Mouse (Mus musculus): Measurements from ENCODE around the gene Morn1. TPM values are rescaled to one million over a fixed set of nuclear protein-coding genes. Genes with fewer than 3 reads are reported as not detected.

Gene Morn1
- 9.6 and 11.2 TPM in 2 replicates for polyA plus RNA-seq (2012; rRNA removed)

DNA sequence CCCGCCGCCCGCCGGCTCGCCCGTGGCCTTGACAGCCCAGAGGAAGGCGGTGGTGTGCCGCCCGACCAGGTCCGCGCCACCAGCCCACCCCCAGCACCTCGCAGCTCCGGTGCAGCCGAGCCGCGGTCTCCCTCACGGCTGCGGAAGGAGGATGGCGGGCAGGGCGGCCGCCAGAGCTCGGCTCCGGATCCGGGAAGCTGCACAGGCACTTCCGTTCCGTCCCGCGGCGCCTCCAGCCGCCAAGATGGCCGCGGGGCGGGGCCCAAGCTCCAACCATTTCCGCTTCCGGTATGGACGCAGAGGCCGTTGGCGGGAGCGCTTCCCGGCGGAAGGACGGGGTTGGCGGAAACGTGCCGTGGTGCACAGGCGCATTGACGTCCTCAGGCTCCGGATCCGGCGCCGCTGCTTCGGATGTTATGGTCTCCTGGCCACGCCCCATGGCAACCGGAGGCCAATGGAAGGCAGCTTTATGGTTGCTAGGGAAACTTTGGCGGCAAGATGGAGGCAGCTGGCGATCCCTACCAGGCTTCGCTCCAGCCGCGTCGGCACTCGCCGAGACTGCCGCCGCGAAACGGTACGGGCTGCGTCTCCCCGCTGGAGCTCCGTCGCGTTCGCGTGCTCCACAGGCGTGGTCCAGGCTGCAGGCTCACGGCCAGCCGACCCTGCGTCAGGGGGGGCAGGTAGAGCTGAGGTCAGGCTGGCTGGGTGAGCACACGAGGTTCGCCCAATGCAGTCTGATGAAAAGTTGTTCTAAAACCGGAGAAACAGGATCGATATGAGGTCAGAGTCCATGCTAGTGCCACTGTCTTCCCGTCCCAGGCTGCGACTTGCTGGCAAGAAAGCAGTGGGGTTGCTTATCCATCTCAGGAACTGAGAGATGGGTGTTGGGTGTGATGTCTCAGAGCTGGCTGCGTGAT, at the start of gene Morn1, which contains the start of gene Rer1:
Gene Morn1, plus strand, starts transcription at position 470 of the 917 bp plus-strand sequence.
Gene Rer1, minus strand, starts transcription at position 275 of the 917 bp plus-strand sequence.

DNA sequence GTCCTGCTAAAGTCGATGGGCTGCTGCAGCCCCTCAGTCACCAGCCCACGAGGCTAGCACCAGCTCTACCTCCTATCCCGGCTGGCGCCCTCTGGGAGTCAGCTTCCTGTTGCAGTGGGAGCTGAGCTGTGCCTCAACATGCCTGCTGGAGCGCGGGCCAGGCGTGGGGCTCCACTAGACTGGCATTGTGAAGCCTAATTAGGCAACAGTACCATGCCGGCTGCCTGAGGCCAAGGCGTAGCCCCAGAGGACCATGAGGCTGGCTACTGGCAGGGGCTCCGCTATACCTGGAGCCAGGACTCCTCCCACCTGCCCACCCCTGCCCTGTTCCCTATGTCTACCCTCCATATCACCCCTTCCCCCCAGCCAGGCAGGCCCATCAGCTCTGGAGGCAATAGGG, 29.7 kb upstream of the Morn1 start, which contains the start of gene Plch2:
Gene Plch2, minus strand, starts transcription at position 61 of the 400 bp plus-strand sequence.

DNA sequence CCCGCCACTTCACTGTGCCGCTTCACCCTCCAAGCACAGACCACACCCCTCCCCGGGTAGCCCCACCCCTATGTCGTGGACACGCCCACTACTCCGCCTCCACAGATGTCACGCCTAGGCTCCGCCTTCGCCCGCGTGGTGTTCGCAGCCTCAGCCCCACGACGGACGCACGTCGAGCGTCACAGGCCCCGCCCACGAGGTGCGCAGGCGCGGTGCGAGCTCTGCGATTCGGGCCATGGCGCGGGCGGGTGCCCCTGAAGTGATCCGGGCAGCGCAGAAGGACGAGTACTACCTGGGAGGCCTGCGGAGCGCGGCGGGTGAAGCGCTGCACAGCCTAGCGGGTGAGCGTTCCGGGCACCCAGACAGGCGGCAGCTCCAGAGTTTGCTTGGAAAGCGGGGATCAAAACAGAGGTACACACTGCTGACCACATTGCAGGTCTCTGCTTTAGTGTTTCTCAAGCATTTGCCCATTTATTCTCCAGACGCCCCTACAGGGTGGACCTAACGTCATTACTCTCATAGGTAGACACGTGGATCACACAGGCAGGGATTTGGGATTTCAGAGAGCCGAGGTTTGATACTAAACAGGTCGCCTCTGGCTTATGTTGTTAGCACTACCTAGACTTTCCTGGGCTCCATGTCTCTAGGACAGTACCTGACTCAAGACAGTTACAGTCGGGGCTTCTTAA, 19.4 kb upstream of the Morn1 start, which contains the start of gene Pex10:
Gene Pex10, plus strand, starts transcription at position 183 of the 689 bp plus-strand sequence.

Other genes with a start within 250 kb of the Morn1 start
- 0.55 and 0.69 TPM in 2 replicates for gene Ttc34, start 249.1 kb upstream of the Morn1 start, polyA plus RNA-seq (2012; rRNA removed)
- 0.28 and 0.33 TPM in 2 replicates for gene Mmel1, start 217.0 kb upstream of the Morn1 start, polyA plus RNA-seq (2012; rRNA removed)
- gene Fam213b, start 187.4 kb upstream of the Morn1 start, polyA plus RNA-seq (2012; rRNA removed) = 34.8 and 36.0 TPM in 2 replicates
- 1.1 and 1.6 TPM in 2 replicates for gene Tnfrsf14, start 158.0 kb upstream of the Morn1 start, polyA plus RNA-seq (2012; rRNA removed)
- 81.4 and 117 TPM in 2 replicates for gene Hes5, start 125.7 kb upstream of the Morn1 start, polyA plus RNA-seq (2012; rRNA removed)
- gene Pank4, start 122.5 kb upstream of the Morn1 start, polyA plus RNA-seq (2012; rRNA removed) = 86.4 and 90.3 TPM in 2 replicates
- gene Plch2, start 29.8 kb upstream of the Morn1 start, polyA plus RNA-seq (2012; rRNA removed) = 27.3 and 27.6 TPM in 2 replicates
- gene Pex10, start 19.6 kb upstream of the Morn1 start, polyA plus RNA-seq (2012; rRNA removed) = 21.6 and 22.7 TPM in 2 replicates
- gene Rer1, start 195 bp upstream of the Morn1 start, polyA plus RNA-seq (2012; rRNA removed) = 93.3 and 94.4 TPM in 2 replicates
- 38.4 and 44.7 TPM in 2 replicates for gene Ski, start 136.0 kb downstream of the Morn1 start, polyA plus RNA-seq (2012; rRNA removed)
- gene Faap20, start 163.2 kb downstream of the Morn1 start, polyA plus RNA-seq (2012; rRNA removed) = 74.3 and 75.6 TPM in 2 replicates